In genomic region chr12:45929760-45930150, GRCm38 (mm10) we compare ENCODE assay signal across 8 mouse cellular contexts.
A peak's percentile ranks its signal among the peaks of the same experiment; 100 is the strongest.
DNase-seq lines count a peak whose midpoint lies in the region; ATAC-seq and TF ChIP-seq lines count a peak whose summit lies in the region.

No protein-coding gene starts in this region.

- H3K4me1 ChIP-seq in cortical plate, adult 2 months (ENCODE audit: control insufficient read depth, insufficient read depth, low read length) = peaks cover 2% of the 10 kb centered on the region; the same call in 1 of the 2 replicates
- H3K4me1 ChIP-seq in hindbrain, embryonic 16.5 days (ENCODE audit: control insufficient read depth, insufficient read depth, low read depth, low read length) = peaks cover 2% of the 10 kb centered on the region; the same call in 1 of the 2 replicates
- 0 out of 2 replicates have a peak, but pooled peaks cover 3% of the 10 kb centered on the region for H3K4me1 ChIP-seq in neural tube, embryonic 13.5 days (replicated peaks)

- H3K27me3 ChIP-seq in hindbrain, embryonic 16.5 days (replicated peaks; ENCODE audit: control insufficient read depth, insufficient read depth, low read length) = no peaks in the 10 kb centered on the region
- H3K27me3 ChIP-seq in neural tube, embryonic 13.5 days = no peaks in the 10 kb centered on the region

- H3K9ac ChIP-seq in hindbrain, embryonic 16.5 days (ENCODE audit: low read depth, low read length) = no peak overlapping the region
- no peak overlapping the region for H3K9ac ChIP-seq in neural tube, embryonic 13.5 days

- ATAC-seq in cerebellum, adult (ENCODE audit: insufficient number of reproducible peaks, low FRiP score, low TSS enrichment) = peak; percentile 63; the same call in 1 of the 2 replicates
- peak; percentile 86 for ATAC-seq in hindbrain, embryonic 16.5 days
- ATAC-seq in neural tube, embryonic 13.5 days (ENCODE audit: low read depth) = no peak; the same call in 1 of the 2 replicates
- no peak for ATAC-seq in megakaryocyte-erythroid progenitor cell, adult 5-6 weeks (replicated peaks; ENCODE audit: low FRiP score, low TSS enrichment, poor library complexity, severe bottlenecking)
- no peak for ATAC-seq in megakaryocyte progenitor cell, adult 5-6 weeks (replicated peaks; ENCODE audit: poor library complexity)

- H3K4me3 ChIP-seq in cortical plate, adult 2 months (ENCODE audit: insufficient read depth, low read length) = no peak overlapping the region
- H3K4me3 ChIP-seq in hindbrain, embryonic 16.5 days (ENCODE audit: low read length) = no peak overlapping the region
- H3K4me3 ChIP-seq in neural tube, embryonic 13.5 days = no peak overlapping the region

- no peak overlapping the region for H3K4me2 ChIP-seq in hindbrain, embryonic 16.5 days (ENCODE audit: low read length)
- no peak overlapping the region for H3K4me2 ChIP-seq in neural tube, embryonic 13.5 days

- peak; percentile 51; the same call in 1 of the 2 replicates for TF ChIP-seq CTCF in cortical plate, adult 2 months (IDR thresholded peaks at IDR 0.05; ENCODE audit: extremely low read depth, insufficient read depth, low read length)

- no peaks in the 10 kb centered on the region for H3K36me3 ChIP-seq in hindbrain, embryonic 16.5 days (ENCODE audit: control insufficient read depth, insufficient read depth, low read length)
- H3K36me3 ChIP-seq in neural tube, embryonic 13.5 days = no peaks in the 10 kb centered on the region

- no peaks in the 10 kb centered on the region for H3K9me3 ChIP-seq in hindbrain, embryonic 16.5 days (ENCODE audit: control insufficient read depth, low read length)
- no peaks in the 10 kb centered on the region for H3K9me3 ChIP-seq in neural tube, embryonic 13.5 days

- TF ChIP-seq POLR2A in cortical plate, adult 2 months (IDR thresholded peaks at IDR 0.05; ENCODE audit: extremely low read depth, insufficient read depth, low read length) = no peak

- no peak overlapping the region for H3K27ac ChIP-seq in cortical plate, adult 2 months (ENCODE audit: insufficient read depth, low read length)
- no peak overlapping the region for H3K27ac ChIP-seq in hindbrain, embryonic 16.5 days (ENCODE audit: low read depth, low read length)
- H3K27ac ChIP-seq in neural tube, embryonic 13.5 days (replicated peaks) = peak overlapping the region; percentile 78; the same call in 1 of the 2 replicates

- DNase-seq in cerebellum, adult 9-11 months = no peak
- DNase-seq in A20 (ENCODE audit: low read depth, low spot score) = peak; percentile 27

- 42% methylated on average over 3 of the region's 3 CpGs for WGBS in hindbrain, embryonic 16.5 days
- 42% methylated on average over 3 of the region's 3 CpGs for WGBS in neural tube, embryonic 13.5 days

Comparison
In these comparisons a context has a peak if more than half of its experiments do, and no peak if none do; other contexts are left out.
1. ATAC-seq: peak in cerebellum, adult (single experiment) and hindbrain, embryonic 16.5 days (single experiment); none in neural tube, embryonic 13.5 days (single experiment), megakaryocyte-erythroid progenitor cell, adult 5-6 weeks (single experiment) and megakaryocyte progenitor cell, adult 5-6 weeks (single experiment).